Mouse (Mus musculus) layer of hippocampus, adult 8-10 months (tissue): Measurements from ENCODE around the gene Fbxo36. TPM values are rescaled to one million over a fixed set of nuclear protein-coding genes. Genes with fewer than 3 reads are reported as not detected.

Experiments
- DNase-seq, 2 experiments: peaks; one replicate each; pipeline ENCODE4 v3.0.0; 2022; ENCODE audit warnings: low spot score in 2 of 2
- total RNA-seq, 4 experiments: library from RNA; stranded (reverse); gene quantifications; 2 replicates each; pipeline ENCODE4 v1.2.4; 2022

The Fbxo36 gene
- 1 to 10 TPM; 1.7 to 5.4 (median 3.5) TPM for total RNA-seq

DNA sequence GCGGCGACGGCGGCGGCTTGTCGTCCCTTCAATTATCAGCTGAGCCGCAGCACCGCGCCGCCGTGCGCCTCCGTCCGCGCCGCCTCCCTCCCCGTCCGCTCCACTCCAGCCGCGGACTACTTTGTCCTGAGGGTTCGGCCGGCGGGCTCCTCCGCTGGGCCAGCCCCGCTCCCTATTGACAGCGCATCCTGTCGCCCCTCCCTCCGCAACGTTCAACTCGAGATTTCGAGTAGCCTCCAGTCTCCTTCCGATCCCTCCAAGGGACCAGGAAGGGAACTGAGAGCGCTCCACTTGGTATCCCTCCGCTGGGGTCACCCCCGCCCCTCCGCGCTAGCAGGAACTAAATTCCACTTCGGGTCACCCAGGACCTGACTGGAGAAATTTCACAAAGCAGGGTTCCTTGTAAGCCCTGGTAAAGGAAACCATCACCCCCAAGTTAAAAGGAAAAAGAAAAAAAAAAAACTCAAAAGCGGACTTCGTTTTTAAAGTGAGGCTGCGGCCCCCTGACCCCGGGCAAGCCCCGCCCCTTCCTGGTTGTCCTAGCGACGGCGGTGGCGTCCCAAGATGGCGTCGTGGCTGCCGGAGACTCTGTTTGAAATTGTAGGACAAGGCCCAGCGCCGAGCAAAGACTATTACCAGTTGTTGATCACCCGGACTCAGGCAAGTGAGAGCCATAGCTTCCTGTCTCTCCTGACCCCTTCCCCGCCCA is at the start of gene Fbxo36:
Gene Fbxo36, plus strand, starts transcription at position 533 of the 709 bp plus-strand sequence.
- peak; percentile 88 to 89 for DNase-seq

DNA sequence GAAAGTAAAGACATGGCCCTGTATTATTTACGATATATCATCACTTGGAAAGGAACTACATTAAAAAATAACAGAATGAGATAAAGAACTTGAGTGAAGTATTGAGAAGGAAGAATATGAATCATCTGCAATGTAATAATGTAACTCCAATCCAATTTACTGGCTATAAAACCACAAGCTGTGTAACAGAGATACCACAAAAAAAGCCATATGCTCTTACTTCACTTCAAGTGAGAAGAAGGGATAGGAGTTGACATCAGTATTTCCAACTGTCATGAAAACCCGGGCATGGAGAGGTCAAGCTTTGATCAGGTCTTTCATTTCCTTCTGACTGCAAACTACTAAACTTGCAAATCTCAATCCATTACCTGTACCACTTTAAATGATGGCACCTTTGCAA is 48.2 kb upstream of the Fbxo36 start:
- no peak for DNase-seq

DNA sequence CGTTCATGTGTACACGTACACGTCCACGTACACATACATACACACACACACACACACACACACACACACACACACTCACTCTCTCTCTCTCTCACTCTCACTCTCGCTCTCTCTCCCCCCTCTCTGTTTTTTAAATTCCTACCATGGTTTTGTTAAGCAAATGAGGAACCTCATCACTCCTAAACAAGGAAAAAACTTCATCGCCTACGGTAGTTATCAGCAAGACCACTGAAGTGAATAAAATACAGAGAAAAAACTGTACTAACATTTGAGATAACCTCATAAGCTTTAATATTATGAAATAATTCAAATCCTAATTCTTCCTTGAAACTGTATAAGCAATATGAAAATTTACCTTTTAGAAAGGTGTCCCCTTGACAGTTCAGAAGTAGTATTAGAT is 44.3 kb upstream of the Fbxo36 start:
- no peak for DNase-seq

DNA sequence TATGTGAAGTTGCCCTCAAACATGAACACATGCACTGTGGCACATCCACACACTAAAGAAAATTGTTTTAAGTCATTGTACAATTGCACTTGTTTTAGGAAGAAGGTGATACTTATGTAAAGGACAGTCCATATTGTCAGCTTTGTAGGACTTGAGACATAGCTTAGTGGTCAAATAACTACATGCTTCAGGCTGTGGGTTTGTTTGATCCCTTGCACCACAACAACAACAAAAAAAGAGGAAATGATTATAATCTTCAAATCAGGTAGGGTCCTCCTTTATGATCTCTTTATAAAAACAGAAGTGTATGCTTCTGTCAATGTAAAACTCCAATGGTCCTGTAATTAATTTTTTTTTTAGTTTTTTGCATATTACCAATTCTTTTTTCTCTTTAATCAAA is 40.5 kb upstream of the Fbxo36 start:
- no peak for DNase-seq

DNA sequence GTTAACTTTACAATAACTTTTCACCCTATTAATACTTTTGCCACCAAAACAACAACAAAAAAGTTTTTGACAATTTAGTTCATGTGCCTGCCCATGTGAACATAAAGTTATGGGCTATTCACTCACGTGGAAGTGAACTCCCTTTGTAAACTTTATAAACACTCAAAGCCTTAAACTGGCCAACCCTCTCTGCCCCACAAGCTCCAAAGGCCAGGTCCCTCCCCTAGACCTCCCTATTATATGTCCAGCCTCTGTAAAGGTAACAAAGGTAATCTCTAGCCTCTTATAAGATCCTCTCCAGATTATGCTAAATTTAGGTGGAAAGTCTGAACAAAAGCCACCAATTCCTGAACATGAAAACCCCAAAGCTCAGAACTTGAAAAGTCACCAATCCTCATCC is 35.9 kb upstream of the Fbxo36 start:
- no peak for DNase-seq

DNA sequence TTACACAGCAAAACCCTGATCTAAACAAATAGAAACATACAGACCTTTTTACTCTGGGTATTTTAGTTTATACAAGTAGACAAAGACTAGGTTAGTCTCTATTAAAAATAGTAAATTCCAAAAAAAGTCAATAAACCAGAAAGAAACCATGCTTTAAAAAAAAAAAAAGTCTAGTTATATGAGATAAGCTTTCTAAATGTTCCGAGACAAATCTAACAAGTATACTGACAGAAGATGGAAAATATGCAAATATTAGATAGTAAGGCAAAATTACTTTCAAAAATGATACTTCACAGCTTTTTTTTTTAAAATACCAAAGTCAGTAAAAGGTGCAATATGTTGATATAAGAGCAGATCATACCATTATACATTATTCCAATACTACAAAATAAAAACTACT is 22.0 kb upstream of the Fbxo36 start:
- no peak for DNase-seq

DNA sequence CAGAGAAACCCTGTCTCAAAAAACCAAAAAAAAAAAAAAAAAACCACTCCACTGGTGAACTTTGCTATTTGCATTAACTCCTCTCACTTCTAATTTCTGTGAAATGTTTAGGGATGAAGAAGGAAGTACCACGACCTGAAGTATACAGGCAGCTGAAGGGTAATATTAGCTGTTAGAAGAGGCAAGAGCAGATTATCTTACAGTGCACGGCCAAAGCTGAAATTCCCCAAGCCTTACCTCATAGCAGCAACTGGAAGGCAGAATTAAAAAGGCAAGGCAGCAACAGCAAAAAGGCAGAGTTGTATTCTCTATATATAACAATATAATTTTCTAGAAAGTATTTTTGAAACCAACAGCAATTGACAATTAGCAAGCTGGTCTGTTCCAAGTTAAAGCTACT is 14.6 kb upstream of the Fbxo36 start:
- DNase-seq: no peak

DNA sequence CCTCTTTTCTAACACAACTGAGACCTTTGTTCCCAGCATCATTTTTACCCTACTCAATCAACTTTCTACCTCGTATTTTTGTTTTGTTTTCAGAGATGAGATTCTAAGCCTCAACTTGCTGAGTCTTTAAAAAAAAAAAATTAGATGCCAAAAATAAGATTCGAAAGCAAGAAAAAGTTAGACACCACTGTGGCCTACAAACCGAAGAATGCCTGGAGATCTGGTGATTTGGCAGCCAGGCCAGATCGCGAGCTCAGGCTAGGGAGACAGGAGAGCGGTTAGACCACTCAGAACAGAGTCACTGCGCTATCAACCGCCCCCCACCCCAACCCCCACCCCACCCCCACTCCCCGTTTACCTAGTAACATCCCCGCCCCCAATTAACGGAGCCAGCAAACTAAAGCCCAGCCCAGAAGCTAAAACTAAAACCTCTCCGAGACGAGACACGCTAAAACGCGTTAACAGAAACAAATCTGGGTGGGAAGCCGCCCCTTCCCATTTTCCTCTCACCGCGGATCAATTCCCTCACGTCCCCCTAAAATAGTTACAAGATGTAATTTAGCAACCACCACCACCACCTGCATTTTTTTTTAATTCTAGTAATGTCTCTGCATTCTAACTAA is 2.0 kb upstream of the Fbxo36 start:
- DNase-seq: no peak

DNA sequence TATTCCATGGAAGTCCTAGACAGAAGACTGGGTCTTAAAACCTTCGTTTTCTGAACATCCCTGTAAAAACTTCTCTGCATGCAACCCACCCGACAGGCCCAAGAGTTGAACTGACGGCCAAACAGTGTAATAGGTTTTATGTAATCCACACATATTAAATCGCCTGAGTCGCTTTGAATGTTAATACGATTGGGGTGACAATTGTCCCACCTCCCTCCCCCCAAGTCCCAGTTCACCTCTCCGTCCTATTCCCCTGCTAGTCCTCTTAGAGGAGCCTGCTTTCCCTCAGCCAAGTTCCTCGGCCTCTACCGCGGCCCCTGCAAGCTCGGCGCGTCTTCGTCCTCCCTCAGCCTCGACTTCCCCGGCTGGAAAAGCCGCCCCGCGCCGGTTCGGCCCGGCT is 1.5 kb upstream of the Fbxo36 start:
- no peak for DNase-seq

DNA sequence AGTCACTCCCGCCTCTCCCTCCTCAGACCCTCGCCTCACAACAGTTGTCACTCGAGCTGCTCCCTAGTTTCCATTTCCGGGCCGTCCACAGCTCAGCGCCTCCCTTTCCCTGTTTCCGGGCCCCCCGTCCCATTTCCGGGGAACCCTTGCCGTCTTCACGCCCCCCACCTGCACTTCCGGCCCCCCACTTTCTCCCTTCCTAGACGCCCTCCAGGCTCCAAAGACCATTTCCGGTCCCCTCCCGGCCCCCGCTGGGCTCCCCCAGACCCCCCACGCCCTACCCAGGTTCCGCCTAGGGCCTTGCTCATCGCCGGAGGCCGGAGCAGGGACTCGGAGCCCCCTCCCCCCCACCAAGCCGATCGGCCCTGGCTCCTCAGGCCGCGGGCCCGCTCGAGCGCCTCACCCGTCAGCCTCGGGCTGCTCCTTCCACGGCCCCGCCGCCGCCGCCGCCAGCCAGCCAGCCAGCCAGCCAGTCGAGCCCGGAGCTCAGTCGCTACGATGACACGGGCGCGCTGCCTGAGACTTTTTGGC is 955 bp upstream of the Fbxo36 start:
- DNase-seq: peak; percentile 47 to 54

DNA sequence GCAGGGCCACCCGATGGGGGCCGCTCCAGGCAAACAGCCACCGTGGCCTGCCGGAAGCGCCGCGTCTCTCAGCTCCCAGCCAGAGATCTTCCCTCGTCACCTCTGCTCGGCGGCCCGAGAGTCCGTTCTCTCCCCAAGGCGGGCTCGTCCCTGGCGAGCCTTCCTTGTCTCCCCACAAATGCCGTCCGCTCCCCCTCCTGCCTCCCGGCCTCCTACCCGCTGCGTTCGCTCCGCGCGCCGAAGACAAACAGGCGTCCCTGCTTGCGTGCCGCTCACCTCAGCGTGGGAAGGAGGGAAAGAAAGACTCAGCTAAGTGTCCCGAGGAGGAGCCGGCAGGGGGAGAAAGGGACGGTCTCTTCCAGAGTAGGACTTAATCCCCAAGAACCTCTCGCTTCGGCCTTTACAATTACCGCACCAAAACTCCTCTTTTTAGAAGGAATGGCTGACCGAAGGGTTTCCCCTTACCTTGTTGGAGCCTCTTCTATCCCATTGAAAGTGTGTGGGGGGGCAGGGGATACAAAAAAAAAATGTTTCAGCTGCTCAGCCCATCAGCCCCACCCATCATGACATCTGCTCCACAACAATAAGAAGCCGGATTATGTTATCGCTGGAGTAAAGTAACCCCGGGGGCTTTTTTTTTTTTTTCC is 500 bp downstream of the Fbxo36 start, which contains the start of gene Trip12:
Gene Trip12, minus strand, starts transcription at position 499 of the 647 bp plus-strand sequence.
- no peak for DNase-seq

DNA sequence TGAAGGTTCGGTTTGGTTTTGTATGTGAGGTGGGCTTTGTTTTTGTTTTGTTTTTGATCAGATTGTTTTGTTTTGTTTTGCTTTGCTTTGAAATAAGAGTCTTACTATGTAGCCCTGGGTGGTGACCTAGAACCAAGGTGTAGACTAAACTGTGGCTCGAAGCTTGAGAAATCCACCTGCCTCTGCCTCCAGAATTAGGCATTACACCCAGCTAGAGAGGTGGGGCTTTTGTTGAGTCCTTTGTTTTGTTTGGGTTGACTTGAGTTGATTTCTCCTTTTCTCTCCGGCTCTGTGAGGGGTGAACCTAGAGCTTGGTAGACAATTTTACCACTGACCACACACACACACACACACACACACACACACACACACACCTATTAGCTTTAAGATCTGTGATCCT is 1.4 kb downstream of the Fbxo36 start:
- no peak for DNase-seq

DNA sequence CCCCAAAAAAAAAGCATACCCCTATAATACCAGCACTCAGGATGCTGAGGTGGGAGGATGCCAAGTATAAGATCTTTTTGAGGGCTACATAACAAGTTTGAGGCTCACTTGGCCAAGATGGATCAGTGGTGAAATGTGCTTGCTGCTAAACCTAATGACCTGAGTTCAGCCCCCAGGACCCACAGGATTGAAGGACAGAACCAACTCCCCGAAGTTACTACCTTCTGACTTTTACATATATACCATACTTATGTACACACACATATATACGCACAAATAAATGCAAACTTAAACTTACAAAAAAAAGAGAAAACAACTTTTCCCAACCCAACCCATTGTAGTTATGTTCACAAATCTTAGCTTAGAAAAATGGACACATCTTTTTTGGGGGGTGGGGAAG is 3.7 kb downstream of the Fbxo36 start:
- DNase-seq: no peak

DNA sequence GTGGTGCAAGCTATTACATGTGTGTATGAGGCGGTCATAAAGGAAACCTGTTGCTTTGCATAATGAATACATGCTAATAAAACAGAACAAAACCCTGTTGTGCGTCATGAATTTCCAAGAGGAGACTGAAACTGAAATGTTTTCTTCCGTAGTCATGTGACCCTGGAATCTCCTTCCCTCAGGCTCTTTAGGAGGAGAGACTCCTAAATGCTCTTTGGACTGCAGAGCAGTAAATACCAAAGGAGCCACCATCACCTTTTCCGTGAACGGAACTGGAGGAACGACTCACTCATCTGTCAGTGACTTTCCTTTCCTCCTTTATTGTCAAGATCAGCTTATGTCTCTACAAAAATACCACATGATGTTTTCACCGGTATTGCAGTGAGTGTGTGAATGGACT is 8.1 kb downstream of the Fbxo36 start:
- no peak for DNase-seq

DNA sequence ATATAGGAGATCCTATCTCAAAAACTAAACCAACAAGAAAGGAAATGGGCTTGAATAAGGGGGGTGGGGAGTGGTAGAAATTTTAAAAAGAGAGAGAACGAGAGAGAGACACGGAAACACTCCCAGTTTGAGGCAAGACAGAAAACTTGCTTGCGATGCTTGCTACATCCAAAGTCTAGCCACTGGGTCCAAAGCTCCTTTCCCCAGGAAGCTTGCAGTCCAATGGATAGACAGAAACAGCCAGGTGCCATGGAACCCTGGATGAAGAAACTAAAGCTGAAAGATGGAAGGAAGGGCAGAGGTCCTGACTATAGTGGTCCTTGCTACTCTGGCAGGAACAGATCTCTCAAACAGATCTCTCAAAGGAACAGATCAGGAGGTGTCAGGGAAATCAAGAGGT is 8.7 kb downstream of the Fbxo36 start:
- no peak for DNase-seq

DNA sequence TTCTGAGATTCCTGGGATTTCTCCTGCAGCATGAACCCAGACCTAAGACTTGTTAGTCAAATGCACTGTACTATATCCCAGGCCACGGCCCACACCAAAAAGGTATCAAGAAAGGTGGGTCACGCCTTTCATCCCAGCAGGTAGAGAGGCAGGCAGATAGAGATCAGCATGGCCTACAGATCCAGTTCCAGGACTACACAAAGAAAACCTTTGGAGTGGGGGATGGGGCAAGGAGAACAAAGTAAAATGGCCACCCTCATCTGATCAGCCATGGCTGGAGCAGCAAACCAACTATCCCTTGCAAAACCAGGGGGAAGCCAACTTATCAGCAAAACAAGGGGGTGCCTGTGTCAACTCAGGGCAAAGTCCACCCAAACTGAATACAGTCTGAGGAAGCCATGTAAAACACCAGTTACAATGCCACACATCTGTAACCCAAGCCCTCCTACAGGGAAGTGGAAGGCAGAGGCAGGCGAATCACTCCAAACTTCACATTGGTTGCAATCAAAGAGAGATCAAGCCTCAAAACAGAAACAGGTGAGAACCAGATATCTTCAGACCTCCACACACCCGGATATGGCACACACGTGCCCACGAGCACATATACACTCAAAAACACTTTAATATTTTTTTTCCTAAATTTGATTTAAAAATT is 9.3 kb downstream of the Fbxo36 start:
- no peak for DNase-seq

DNA sequence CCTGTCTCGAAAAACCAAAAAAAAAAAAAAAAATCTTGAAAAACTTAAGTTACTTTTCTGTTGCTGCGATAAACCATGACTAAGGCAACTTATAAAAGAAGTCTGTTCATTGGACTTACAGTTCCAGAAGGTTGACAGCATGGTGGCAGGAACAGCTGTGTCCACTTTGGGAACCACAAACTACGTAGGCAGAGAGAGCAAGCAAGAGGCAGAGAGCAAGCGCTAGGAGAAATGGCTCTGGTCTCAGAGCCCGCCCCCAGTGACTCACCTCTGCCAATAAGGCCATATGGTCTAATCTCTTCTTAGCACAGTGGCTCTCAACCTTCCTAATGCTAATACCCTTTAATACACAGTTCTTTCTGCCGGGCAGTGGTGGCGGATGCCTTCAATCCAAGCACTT is 10.2 kb downstream of the Fbxo36 start:
- no peak for DNase-seq

DNA sequence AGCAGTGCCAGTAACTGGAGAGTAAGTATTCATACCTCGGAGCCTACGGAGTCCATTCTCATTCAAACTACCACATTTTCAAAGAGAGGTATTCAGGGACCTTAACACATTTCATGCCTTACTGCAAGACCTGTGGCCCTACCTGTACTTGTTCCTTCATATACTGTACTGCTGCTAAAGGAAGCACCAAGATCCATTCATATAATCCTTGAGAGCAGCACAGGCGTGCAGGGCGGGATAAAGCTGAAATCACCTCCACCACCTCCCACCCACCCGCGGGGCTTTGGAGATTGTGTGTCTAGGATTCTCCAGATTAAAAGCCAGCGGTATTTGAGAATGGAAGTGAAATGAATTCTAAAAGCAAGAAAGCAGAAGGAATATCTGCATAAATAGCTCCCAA is 10.8 kb downstream of the Fbxo36 start:
- DNase-seq: no peak

DNA sequence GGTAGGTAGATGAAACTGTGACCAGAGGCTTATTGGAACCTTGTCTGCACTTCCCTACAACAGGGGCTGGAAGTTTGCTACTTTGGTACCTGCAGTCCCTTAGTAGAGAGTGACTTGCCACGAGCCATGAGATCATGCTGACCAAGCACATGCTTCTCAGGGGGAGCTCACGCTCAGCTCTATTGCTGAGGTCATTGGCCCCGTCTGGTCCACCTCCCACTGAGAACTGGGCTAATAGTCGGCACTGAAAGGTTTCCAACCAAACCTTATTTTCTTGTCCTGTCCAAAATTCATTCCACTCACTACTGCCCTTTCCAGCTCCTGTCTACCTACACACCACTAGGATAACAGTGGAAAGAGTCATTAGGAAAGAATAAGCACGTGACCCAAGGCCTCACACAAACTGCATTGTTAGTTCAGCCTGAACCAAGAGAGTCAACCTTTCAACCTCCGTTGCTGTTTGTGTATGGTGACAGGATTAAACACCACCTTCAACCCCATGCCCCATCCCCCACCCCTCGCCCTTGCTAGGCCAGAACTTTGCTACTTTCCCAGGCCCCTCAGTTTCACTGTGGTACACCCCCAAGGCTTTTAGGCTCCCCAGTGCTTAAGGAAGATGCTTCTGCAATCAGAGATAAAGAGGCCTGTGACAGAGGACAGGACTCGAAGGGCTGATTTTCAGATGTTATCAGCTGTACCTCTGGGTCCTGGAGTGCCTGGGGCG is 12.0 kb downstream of the Fbxo36 start:
- no peak for DNase-seq

DNA sequence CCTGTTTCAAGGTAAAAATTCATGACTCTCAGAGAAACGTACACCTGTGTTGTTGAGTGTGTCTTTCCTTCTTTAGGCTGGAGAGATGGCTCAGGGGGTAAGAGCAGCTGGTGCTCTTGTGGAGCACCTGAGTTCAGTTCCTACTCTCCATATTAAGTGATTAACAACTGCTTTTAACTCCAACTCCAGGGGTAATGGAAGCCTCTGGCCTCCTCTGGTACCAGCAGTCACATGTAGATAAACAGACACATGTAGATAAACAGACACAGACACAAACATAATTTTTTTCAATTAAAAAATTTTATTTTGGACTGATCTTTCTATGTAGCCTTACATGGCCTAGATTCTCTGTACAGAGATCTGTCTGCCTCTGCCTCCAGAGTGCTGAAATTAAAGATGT is 14.1 kb downstream of the Fbxo36 start:
- DNase-seq: no peak

DNA sequence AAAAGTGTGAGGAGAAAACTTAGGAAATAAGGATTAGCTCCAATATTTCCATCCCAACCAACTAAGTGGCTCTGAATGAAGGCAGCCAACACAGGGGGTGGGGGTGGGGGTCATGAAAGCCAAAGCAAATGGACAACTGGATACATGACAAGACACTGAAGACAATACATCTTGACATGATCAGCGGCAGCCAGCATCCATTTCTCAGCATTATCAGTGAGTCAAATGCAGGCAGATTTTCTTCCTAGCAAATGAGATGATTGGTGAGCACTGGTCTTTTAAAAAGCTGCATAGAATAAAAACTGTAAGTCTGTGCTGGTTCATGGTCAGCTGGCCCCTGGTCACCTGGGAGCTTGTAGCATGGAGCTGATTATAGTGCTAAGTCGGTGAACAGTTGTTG is 15.3 kb downstream of the Fbxo36 start:
- DNase-seq: no peak
